Mouse (Mus musculus) midbrain, embryonic 15.5 days (tissue): Measurements from ENCODE around the gene Tsc22d2. TPM values are rescaled to one million over a fixed set of nuclear protein-coding genes. Genes with fewer than 3 reads are reported as not detected.
"Not testable (repeated sequence)": the region's sequence is repeated elsewhere in the genome, so short reads cannot be mapped to it uniquely, and the experiment has no call there.

Experiments used
- ATAC-seq: fragments of 200-750 bp; cut with Nextera tagmentation; replicated peaks from 2 replicates; pipeline ENCODE4 v1.8.0; 2017; ENCODE audit warnings: moderate TSS enrichment
- H3K27ac ChIP-seq: fragments of 300-500 bp; sonication (generic); 2 replicates; pipeline ENCODE4 v1.5.1; 2015; ENCODE audit warnings: mild to moderate bottlenecking, inconsistent platforms
- H3K27me3 ChIP-seq: fragments of 300-500 bp; sonication (generic); replicated peaks from 2 replicates; pipeline ENCODE4 v1.6.1; 2015; ENCODE audit warnings: inconsistent platforms
- H3K36me3 ChIP-seq: fragments of 300-500 bp; sonication (generic); replicated peaks from 2 replicates; pipeline ENCODE4 v1.6.1; 2015; ENCODE audit warnings: inconsistent platforms
- H3K4me1 ChIP-seq: fragments of 300-500 bp; sonication (generic); 2 replicates; pipeline ENCODE4 v1.6.1; 2015; ENCODE audit warnings: inconsistent platforms
- H3K4me2 ChIP-seq: fragments of 300-500 bp; sonication (generic); 2 replicates; pipeline ENCODE4 v1.6.1; 2015; ENCODE audit warnings: inconsistent platforms, mild to moderate bottlenecking, moderate library complexity
- H3K4me3 ChIP-seq: fragments of 300-500 bp; sonication (generic); 2 replicates; pipeline ENCODE4 v1.5.1; 2015; ENCODE audit warnings: mild to moderate bottlenecking, inconsistent platforms
- H3K9ac ChIP-seq: fragments of 300-500 bp; sonication (generic); 2 replicates; pipeline ENCODE4 v1.6.1; 2015; ENCODE audit warnings: mild to moderate bottlenecking, inconsistent platforms
- H3K9me3 ChIP-seq: fragments of 300-500 bp; sonication (generic); 2 replicates; pipeline ENCODE4 v1.6.1; 2016; ENCODE audit warnings: inconsistent platforms
- WGBS: fragments of 180-500 bp; shearing (Covaris S2); methylation state at CpG from one replicate; pipeline ENCODE4 v1.1.7; 2015; ENCODE audit warnings: mixed read lengths; 5-methylcytosine and 5-hydroxymethylcytosine counted together
- polyA plus RNA-seq: library from polyadenylated mRNA; unstranded; fragments of >200 nt; fragmentation: Nextera tagmentation; extraction: Ambion mirVana; gene quantifications from 2 replicates; pipeline ENCODE4 v1.2.1, GENCODE M21; 2015

Tsc22d2 gene
- polyA plus RNA-seq, 1 experiment from 2014 or later = 9.6 TPM

DNA sequence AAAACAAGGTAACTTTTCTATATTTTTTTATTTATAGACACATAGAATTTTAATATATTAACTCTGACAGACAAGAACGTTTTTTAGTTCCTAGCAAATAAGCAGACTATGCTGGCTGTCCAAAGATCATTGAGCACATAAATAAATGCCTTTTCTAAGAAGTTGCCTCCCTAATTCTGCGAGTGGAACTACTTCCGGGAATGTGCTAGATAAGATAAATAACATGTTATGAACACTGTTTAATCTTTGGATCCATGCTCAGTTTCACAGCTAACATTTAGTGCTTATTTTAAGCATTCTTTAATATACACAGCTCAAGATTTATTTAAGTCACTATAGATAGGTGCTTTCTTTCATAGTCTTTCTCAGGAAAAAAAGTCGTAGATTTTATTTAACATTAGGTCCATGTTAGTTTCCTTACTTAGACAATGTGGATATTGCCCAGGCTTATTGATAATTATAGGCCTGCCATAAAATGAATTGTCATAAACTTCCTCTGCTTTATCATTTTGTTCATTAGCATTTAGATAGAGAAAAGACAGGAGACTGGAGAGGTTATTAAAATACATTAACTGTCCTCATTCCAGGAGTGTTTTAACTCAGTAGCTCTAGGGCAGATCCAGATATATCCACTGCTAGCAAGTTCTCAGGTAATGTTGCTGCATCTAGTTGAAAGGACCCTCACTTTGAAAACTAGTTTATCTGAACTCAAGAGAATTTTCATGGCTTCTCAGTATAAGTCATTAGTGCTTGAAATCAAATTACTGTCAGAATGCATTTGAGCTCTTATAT is 40.1 kb downstream of the Tsc22d2 start:
- no peaks in the 10 kb centered on the region for H3K27me3 ChIP-seq
- H3K4me1 ChIP-seq = no peaks in the 10 kb centered on the region
- H3K9ac ChIP-seq = no peak overlapping the region
- WGBS = 88% methylated on average over 4 of the region's 4 CpGs
- ATAC-seq = no peak
- H3K9me3 ChIP-seq = no peaks in the 10 kb centered on the region
- no peak overlapping the region for H3K4me3 ChIP-seq
- H3K4me2 ChIP-seq = no peak overlapping the region
- no peak overlapping the region for H3K27ac ChIP-seq
- no peaks in the 10 kb centered on the region for H3K36me3 ChIP-seq

DNA sequence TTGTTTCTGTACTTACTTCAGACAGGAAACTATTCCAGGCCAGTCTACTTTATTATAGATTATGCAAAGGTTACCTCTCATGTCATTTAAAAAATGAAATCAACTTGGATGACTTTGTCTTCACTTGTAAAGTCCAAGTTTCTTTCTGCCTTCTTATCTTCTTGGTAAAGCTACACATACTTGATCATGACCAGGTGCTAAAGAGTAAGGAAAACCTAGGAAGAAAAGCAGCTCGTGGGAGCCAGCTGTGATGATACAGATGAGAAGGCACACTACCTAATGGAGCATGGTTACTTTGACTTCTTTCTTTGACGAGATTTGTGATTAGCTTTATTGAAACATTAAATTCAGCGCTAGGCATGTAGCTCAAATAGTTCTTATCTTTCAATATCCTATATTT is 40.7 kb downstream of the Tsc22d2 start:
- 0 out of 2 replicates have a peak, but pooled peaks cover 3% of the 10 kb centered on the region for H3K36me3 ChIP-seq
- H3K4me1 ChIP-seq = no peaks in the 10 kb centered on the region
- WGBS = 80% methylated on average over 3 of the region's 3 CpGs
- H3K4me3 ChIP-seq = no peak overlapping the region
- H3K27me3 ChIP-seq = no peaks in the 10 kb centered on the region
- no peak overlapping the region for H3K27ac ChIP-seq
- H3K9me3 ChIP-seq = no peaks in the 10 kb centered on the region
- ATAC-seq = no peak
- no peak overlapping the region for H3K4me2 ChIP-seq
- H3K9ac ChIP-seq = no peak overlapping the region

DNA sequence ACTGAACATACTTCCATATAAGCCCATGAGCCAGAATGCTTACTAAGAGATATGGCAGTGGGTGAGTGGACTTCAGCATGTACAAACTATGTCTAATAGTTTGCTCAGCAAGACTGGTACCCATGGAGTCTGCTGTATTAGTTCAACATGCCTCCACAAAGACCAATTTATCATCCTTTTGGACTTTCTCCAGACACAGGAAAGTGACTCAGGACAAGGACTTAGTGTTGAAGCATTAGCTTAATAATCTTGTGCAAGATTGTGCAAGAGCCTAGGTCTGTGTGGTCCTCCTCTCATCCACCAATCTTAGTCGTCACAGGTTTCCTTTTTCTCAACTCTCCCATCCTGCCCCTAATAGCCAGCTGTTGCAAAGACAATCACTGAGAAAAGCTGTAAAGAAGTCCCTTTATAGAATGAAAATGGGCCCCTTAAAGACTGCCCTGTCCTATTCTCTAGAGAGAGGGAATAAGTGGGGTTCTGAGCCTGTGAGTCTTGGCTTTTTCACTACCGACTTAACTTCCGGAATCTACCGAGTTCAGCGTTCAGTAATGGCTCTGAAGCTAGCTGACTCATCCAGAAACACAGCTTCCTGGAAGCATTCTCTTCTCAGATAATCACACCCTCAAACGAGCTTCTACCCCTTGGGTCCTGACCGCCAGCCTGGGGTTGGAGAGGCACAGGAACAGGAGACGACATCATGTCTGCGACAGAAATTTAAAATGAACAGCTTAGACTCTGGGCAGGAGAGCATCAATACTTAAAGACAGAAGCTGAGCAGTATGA is 55.3 kb downstream of the Tsc22d2 start:
- Histone ChIP-seq H3K4me2 (no peak overlapping the region), H3K9ac (no peak overlapping the region), H3K27ac (no peak overlapping the region), H3K36me3 (no peaks in the 10 kb centered on the region), H3K4me1 (no peaks in the 10 kb centered on the region), H3K4me3 (no peak overlapping the region), H3K9me3 (no peaks in the 10 kb centered on the region), H3K27me3 (no peaks in the 10 kb centered on the region)
- 85% methylated on average over 9 of the region's 9 CpGs for WGBS
- no peak for ATAC-seq

DNA sequence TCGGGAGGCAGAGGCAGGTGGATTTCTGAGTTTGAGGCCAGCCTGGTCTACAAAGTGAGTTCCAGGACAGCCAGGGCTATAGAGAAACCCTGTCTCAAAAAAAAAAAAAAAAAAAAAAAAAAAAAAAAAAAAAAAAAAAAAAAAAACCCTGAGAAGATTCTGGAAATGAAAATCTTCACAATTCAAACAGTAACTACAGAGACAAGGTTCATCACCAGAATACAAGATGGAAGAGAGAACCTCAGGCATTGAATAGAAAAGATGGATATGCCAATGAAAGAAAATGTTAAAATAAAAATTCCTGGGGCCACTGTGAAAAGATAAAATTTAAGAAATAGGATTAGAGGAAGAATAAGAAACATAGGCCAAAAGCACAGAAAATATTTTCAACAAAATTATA is 60.8 kb downstream of the Tsc22d2 start:
- ATAC-seq, H3K36me3 ChIP-seq, H3K27me3 ChIP-seq, H3K9ac ChIP-seq, H3K4me2 ChIP-seq, H3K4me1 ChIP-seq, H3K4me3 ChIP-seq, H3K9me3 ChIP-seq, H3K27ac ChIP-seq: not testable (repeated sequence)
- WGBS = 100% methylated on average over 1 of the region's 1 CpGs

DNA sequence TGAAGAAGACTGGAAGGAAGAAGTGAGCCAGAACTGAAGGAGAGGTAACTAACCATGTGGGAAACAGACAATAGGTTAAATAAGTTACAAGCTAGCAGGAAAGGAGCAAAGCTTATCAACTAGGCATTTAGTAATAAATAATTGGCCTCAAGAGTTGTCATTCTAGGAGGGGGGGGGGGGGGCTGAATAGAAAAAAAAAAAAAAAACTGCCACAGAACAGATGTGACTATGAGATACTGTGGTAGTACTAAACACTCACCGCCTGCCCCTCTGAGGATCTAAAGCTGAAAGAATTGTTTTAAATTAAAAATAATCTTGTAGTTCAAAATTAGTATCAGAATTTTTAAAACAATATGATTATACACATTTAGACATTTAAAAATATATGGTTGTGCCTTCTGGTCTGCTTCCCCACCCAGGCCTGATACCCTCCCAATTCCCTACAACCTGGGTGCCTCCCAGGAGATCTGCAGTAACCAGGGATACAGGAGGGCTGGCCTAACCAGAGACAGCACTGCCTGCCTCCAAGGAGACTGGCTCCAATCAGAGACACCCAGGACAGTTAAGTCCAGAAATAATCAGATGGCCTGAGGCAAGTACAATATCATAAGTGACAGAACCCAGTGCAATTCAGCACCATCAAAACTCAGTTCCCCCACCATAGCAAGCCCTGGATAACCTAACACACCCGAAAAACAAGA is 64.4 kb downstream of the Tsc22d2 start:
- no peak for ATAC-seq
- Histone ChIP-seq H3K9me3 (no peaks in the 10 kb centered on the region), H3K27me3 (no peaks in the 10 kb centered on the region), H3K36me3 (no peaks in the 10 kb centered on the region), H3K4me1 (no peaks in the 10 kb centered on the region), H3K9ac (no peak overlapping the region), H3K27ac (no peak overlapping the region), H3K4me2 (no peak overlapping the region), H3K4me3 (no peak overlapping the region)
- 86% methylated on average over 2 of the region's 2 CpGs for WGBS

DNA sequence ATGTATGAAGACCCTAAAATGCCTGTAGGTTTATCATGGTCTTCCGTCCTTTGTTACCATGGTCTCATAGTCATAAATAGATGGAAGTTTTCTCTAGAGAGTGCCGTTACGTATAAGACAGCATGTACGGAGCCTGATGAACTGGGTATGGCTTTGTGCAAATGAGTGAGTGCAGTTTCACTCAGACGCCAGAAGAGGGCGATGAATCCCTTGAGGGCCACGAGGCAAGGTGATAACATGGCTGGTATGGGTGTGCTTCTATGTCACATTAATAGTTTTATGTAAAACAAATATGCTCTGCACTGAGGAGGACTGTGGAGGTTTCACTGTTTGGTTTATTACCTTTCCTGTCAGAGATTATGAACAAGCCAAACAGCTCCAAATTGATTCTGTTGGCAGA is 71.4 kb downstream of the Tsc22d2 start:
- H3K4me1 ChIP-seq = no peaks in the 10 kb centered on the region
- WGBS = 77% methylated on average over 7 of the region's 7 CpGs
- no peak overlapping the region for H3K27ac ChIP-seq
- no peaks in the 10 kb centered on the region for H3K36me3 ChIP-seq
- H3K4me3 ChIP-seq = no peak overlapping the region
- no peaks in the 10 kb centered on the region for H3K9me3 ChIP-seq
- H3K27me3 ChIP-seq = no peaks in the 10 kb centered on the region
- H3K9ac ChIP-seq = no peak overlapping the region
- ATAC-seq = no peak
- no peak overlapping the region for H3K4me2 ChIP-seq

DNA sequence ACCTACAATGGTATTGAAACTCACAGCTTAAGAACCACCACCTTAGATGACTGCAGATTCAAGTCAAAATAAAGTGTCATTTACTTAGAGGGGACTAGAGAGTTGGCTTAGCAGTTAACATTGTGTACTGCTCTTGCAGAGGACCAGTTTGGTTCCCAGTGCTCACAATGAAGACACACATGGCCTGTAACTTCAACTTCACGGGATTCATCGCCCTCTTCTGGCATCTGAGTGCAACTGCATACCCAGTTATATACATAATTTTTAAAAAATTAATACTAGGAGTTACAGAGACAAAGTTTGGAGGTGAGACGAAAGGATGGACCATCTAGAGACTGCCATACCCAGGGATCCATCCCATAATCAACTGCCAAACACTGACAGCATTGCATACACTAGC is 72.6 kb downstream of the Tsc22d2 start:
- no peak overlapping the region for H3K4me2 ChIP-seq
- 70% methylated on average over 3 of the region's 3 CpGs for WGBS
- ATAC-seq = no peak
- no peaks in the 10 kb centered on the region for H3K36me3 ChIP-seq
- no peaks in the 10 kb centered on the region for H3K9me3 ChIP-seq
- H3K27ac ChIP-seq = no peak overlapping the region
- H3K27me3 ChIP-seq = no peaks in the 10 kb centered on the region
- no peak overlapping the region for H3K4me3 ChIP-seq
- H3K9ac ChIP-seq = no peak overlapping the region
- H3K4me1 ChIP-seq = no peaks in the 10 kb centered on the region

DNA sequence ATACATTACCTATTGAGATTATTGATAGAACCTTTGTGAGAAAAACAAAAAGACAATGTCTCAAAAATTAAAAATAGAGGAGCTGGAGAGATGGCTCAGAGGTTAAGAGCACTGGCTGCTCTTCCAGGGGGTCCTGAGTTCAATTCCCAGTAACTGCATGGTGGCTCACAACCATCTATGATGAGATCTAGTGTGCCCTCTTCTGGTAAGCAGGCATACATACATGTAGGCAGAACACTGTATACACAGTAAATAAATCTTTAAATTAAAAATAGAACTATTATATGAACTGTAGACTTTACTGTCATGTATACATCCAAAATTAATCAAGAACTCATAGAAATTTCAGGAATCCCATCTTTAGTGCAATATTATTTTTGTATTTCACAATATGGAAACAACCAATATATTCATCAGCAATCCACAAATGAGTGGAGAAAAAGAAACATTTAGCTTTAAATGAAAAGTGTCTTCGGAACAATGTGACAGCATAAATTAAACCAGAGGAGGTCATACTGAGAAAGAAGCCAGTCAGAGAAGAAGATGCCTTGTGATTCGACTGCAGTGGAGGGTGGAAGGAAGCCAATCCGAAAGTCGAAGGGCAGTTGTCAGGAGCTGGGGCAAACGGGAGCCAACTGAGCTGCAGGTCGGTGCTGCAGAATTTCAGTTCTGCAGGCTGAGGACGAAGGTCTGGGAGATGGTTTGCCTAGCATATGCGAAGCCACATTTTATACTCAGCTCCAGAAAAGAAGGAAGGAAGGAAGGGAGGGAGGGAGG is 73.7 kb downstream of the Tsc22d2 start:
- H3K9ac ChIP-seq = no peak overlapping the region
- 72% methylated on average over 7 of the region's 8 CpGs for WGBS
- no peak for ATAC-seq
- no peak overlapping the region for H3K4me3 ChIP-seq
- H3K4me1 ChIP-seq = no peaks in the 10 kb centered on the region
- H3K9me3 ChIP-seq = no peaks in the 10 kb centered on the region
- H3K4me2 ChIP-seq = no peak overlapping the region
- H3K27ac ChIP-seq = no peak overlapping the region
- no peaks in the 10 kb centered on the region for H3K36me3 ChIP-seq
- H3K27me3 ChIP-seq = no peaks in the 10 kb centered on the region

DNA sequence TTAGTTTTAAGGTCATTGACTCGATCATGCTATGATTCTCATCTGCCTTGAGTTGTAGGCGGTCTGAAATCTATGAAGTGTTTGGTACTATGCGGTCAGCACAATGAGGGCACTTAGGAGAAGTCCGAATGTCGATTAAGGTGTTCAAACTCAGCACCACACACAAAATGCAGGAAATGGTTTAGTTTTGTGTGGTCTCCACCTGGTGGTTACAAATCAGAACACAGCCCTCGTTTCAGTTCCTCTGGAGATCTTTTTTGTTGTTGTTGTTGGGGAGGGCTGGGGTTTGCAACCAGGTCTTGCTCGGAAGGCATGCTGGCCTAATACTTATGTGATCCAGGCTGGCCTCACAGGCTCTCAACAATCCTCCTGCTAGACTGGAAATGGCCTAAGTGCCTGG is 76.3 kb downstream of the Tsc22d2 start:
- no peaks in the 10 kb centered on the region for H3K9me3 ChIP-seq
- WGBS = 75% methylated on average over 7 of the region's 7 CpGs
- H3K36me3 ChIP-seq = no peaks in the 10 kb centered on the region
- no peak overlapping the region for H3K27ac ChIP-seq
- H3K27me3 ChIP-seq = no peaks in the 10 kb centered on the region
- ATAC-seq = no peak
- H3K4me3 ChIP-seq = no peak overlapping the region
- H3K9ac ChIP-seq = no peak overlapping the region
- H3K4me2 ChIP-seq = no peak overlapping the region
- H3K4me1 ChIP-seq = no peaks in the 10 kb centered on the region

DNA sequence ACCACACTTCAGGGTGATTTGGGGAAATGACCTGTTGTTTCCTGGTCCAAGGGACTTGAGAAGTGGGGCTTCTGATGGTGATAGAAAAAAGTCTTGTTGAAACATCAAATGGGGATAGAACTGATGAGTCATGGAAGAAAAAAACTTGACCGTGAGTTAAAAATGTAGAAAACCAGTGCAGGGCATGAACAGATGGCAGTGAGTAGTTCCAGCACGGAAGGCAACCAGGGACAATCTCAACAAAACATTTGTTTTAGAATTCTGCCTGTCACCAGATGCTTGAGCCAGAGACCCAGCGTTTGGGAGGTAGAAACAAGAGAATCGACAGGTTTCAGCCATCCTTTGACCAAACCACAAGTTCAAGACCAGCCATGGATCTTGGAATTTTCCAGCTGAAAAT is 79.1 kb downstream of the Tsc22d2 start:
- no peaks in the 10 kb centered on the region for H3K27me3 ChIP-seq
- no peak overlapping the region for H3K27ac ChIP-seq
- no peaks in the 10 kb centered on the region for H3K36me3 ChIP-seq
- no peak for ATAC-seq
- no peaks in the 10 kb centered on the region for H3K4me1 ChIP-seq
- no peak overlapping the region for H3K4me2 ChIP-seq
- 87% methylated on average over 4 of the region's 4 CpGs for WGBS
- no peaks in the 10 kb centered on the region for H3K9me3 ChIP-seq
- H3K9ac ChIP-seq = no peak overlapping the region
- H3K4me3 ChIP-seq = no peak overlapping the region

DNA sequence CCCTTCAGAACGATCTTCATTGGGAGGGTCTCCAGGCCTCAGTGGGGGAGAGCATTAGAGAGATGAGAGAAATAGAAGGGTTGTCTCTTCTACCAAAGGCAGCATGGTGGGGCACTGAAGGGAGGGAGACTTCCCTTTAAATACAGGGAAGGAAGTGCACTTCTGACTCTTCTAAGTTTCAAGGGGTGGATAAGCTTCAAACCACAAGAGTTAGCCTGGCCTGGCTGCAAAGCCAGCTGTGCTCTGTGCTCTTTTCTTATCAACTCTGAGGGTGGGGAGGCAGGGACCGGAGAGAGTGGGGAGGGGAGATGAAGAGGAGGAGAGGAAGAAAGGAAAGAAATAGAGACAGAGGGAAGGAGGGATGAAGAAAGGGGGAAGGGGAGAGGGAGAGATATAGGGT is 87.4 kb downstream of the Tsc22d2 start:
- Histone ChIP-seq H3K9me3 (no peaks in the 10 kb centered on the region), H3K36me3 (no peaks in the 10 kb centered on the region), H3K4me1 (no peaks in the 10 kb centered on the region), H3K9ac (no peak overlapping the region), H3K4me3 (no peak overlapping the region), H3K27me3 (no peaks in the 10 kb centered on the region), H3K27ac (no peak overlapping the region), H3K4me2 (no peak overlapping the region)
- ATAC-seq = no peak
- WGBS = 67% methylated on average over 2 of the region's 2 CpGs
